28 mouse cellular contexts compared by ENCODE assay signal in the genomic region with DNA sequence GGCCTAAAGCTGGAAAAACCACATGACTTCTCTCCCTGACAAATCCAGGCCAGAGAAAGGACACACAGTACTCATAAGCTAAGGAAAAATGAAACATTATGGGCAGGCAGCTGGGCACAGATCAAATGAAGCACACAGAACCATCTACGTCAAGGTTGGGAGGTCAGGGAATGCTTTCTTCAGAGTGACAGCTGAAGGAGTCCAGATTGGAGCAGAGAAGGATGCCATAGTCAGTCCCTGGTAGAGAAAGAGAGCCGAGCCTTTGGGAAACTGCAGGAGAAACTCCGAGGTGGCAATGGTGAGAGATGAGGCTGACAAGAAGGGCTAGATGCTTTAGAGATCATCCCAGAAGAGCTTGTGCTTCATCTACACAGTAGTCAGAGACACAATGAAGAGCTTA.
DNase-seq lines count a peak whose midpoint lies in the region; ATAC-seq and TF ChIP-seq lines count a peak whose summit lies in the region.
"Had no signal": no experiment of that assay in that cellular context is flagged by ENCODE, and none has a peak within 500 bp of the region (broad histone marks: within the 10 kb centered on the region; RNA-seq: fewer than 3 reads in every experiment).

No protein-coding gene starts in this region.

- no peak overlapping the region for H3K4me2 ChIP-seq in heart, embryonic 16.5 days (ENCODE audit: low read depth, low read length)
- H3K4me2 ChIP-seq in myocyte (ENCODE audit: low read depth): peak overlapping the region; percentile 9
- no peak overlapping the region for H3K4me2 ChIP-seq in hindbrain, embryonic 11.5 days (replicated peaks; ENCODE audit: low read depth, low read length)
- H3K4me2 ChIP-seq: forebrain, embryonic 13.5 days; hindbrain, embryonic 12.5 days; intestine, embryonic 15.5 days; limb, embryonic 12.5 days; liver, embryonic 15.5 days; lung, embryonic 15.5 days; midbrain, embryonic 12.5 days; neural tube, embryonic 13.5 days had no signal

- DNase-seq in heart, embryonic 10.5 days (ENCODE audit: low spot score): no peak
- DNase-seq in heart, postnatal 25 days (ENCODE audit: low spot score): no peak
- DNase-seq in heart, postnatal 10 days: no peak
- peak; percentile 13 for DNase-seq in lung, postnatal 10 days
- no peak for DNase-seq in hindbrain, embryonic 11.5 days (ENCODE audit: low spot score)
- DNase-seq: cerebellum, adult 8-10 months; cerebellum, postnatal 36 days; gastrocnemius, postnatal 36 days; heart, postnatal 14 days; kidney, adult 2 months; kidney, postnatal 36 days; thymus, adult 2 months; thymus, postnatal 36 days had no signal

- no peak overlapping the region for H3ac ChIP-seq in myocyte (ENCODE audit: control insufficient read depth, insufficient read length)

- no peaks in the 10 kb centered on the region for H3K9me3 ChIP-seq in heart, embryonic 10.5 days
- H3K9me3 ChIP-seq in heart, embryonic 16.5 days (replicated peaks; ENCODE audit: control insufficient read depth, low read length): no peaks in the 10 kb centered on the region
- H3K9me3 ChIP-seq in hindbrain, embryonic 11.5 days (ENCODE audit: control insufficient read depth, low read length): no peaks in the 10 kb centered on the region
- H3K9me3 ChIP-seq: forebrain, embryonic 13.5 days; hindbrain, embryonic 12.5 days; intestine, embryonic 15.5 days; limb, embryonic 12.5 days; liver, embryonic 15.5 days; lung, embryonic 15.5 days; midbrain, embryonic 12.5 days; neural tube, embryonic 13.5 days had no signal

- no peaks in the 10 kb centered on the region for H3K27me3 ChIP-seq in heart, embryonic 10.5 days (ENCODE audit: insufficient read depth, poor library complexity, severe bottlenecking)
- H3K27me3 ChIP-seq in heart, embryonic 16.5 days (ENCODE audit: control insufficient read depth, insufficient read depth, low read length): no peaks in the 10 kb centered on the region
- peaks cover 6% of the 10 kb centered on the region for H3K27me3 ChIP-seq in myocyte (ENCODE audit: control insufficient read depth, insufficient read depth, insufficient read length)
- H3K27me3 ChIP-seq in hindbrain, embryonic 11.5 days (ENCODE audit: control insufficient read depth, insufficient read depth, low read length): no peaks in the 10 kb centered on the region
- H3K27me3 ChIP-seq: forebrain, embryonic 13.5 days; hindbrain, embryonic 12.5 days; intestine, embryonic 15.5 days; limb, embryonic 12.5 days; liver, embryonic 15.5 days; lung, embryonic 15.5 days; midbrain, embryonic 12.5 days; neural tube, embryonic 13.5 days; Patski had no signal

- H3K27ac ChIP-seq in heart, embryonic 10.5 days: peak overlapping the region; percentile 29; the same call in 1 of the 2 replicates
- H3K27ac ChIP-seq in heart, embryonic 16.5 days (ENCODE audit: low read length): peak overlapping the region; percentile 65
- no peak overlapping the region for H3K27ac ChIP-seq in hindbrain, embryonic 11.5 days (ENCODE audit: low read depth, low read length)
- H3K27ac ChIP-seq: forebrain, embryonic 13.5 days; hindbrain, embryonic 12.5 days; hindbrain, postnatal 0 days; intestine, embryonic 15.5 days; layer of hippocampus, adult 2 months; left cerebral cortex, adult 2 months; limb, embryonic 12.5 days; liver, embryonic 15.5 days; lung, embryonic 15.5 days; midbrain, embryonic 12.5 days; neural tube, embryonic 13.5 days had no signal

- peaks cover 9% of the 10 kb centered on the region; the same call in 1 of the 2 replicates for H3K4me1 ChIP-seq in heart, embryonic 10.5 days
- peaks cover 10% of the 10 kb centered on the region; the same call in 1 of the 2 replicates for H3K4me1 ChIP-seq in heart, embryonic 16.5 days (ENCODE audit: control insufficient read depth, insufficient read depth, low read length)
- H3K4me1 ChIP-seq in hindbrain, embryonic 11.5 days (replicated peaks; ENCODE audit: control insufficient read depth, insufficient read depth, low read length): no peaks in the 10 kb centered on the region
- H3K4me1 ChIP-seq: forebrain, embryonic 13.5 days; hindbrain, embryonic 12.5 days; intestine, embryonic 15.5 days; limb, embryonic 12.5 days; liver, embryonic 15.5 days; lung, embryonic 15.5 days; midbrain, embryonic 12.5 days; neural tube, embryonic 13.5 days had no signal

- no peak for ATAC-seq in heart, embryonic 16.5 days (replicated peaks; ENCODE audit: extremely low read depth, insufficient read depth, low FRiP score)
- no peak for ATAC-seq in hindbrain, embryonic 11.5 days (ENCODE audit: low FRiP score)
- ATAC-seq: forebrain, embryonic 13.5 days; hindbrain, postnatal 0 days; intestine, embryonic 15.5 days; Patski had no signal

- peaks cover 6% of the 10 kb centered on the region; the same call in 1 of the 2 replicates for H3K36me3 ChIP-seq in heart, embryonic 10.5 days
- no peaks in the 10 kb centered on the region for H3K36me3 ChIP-seq in heart, embryonic 16.5 days (ENCODE audit: control insufficient read depth, insufficient read depth)
- no peaks in the 10 kb centered on the region for H3K36me3 ChIP-seq in myocyte (ENCODE audit: control insufficient read depth, insufficient read depth)
- no peaks in the 10 kb centered on the region for H3K36me3 ChIP-seq in hindbrain, embryonic 11.5 days (ENCODE audit: control insufficient read depth, insufficient read depth, low read length)
- H3K36me3 ChIP-seq: hindbrain, embryonic 12.5 days; intestine, embryonic 15.5 days; limb, embryonic 12.5 days; liver, embryonic 15.5 days; lung, embryonic 15.5 days; midbrain, embryonic 12.5 days; neural tube, embryonic 13.5 days had no signal

- no peak for TF ChIP-seq POLR2A in myocyte (IDR thresholded peaks at IDR 0.05; ENCODE audit: insufficient read length, low read depth)

- H3K9ac ChIP-seq in heart, embryonic 16.5 days (ENCODE audit: low read length): peak overlapping the region; percentile 5; the same call in 1 of the 2 replicates
- no peak overlapping the region for H3K9ac ChIP-seq in hindbrain, embryonic 11.5 days (ENCODE audit: low read depth, low read length)
- H3K9ac ChIP-seq: forebrain, embryonic 13.5 days; hindbrain, embryonic 12.5 days; intestine, embryonic 15.5 days; limb, embryonic 12.5 days; liver, embryonic 15.5 days; lung, embryonic 15.5 days; midbrain, embryonic 12.5 days; neural tube, embryonic 13.5 days had no signal

- no peaks in the 10 kb centered on the region for H3K79me2 ChIP-seq in myocyte (ENCODE audit: control insufficient read depth, insufficient read depth)

- WGBS in heart, embryonic 10.5 days: 58% methylated on average over 3 of the region's 3 CpGs
- 36% methylated on average over 3 of the region's 3 CpGs for WGBS in heart, embryonic 16.5 days
- WGBS in hindbrain, embryonic 11.5 days: 80% methylated on average over 3 of the region's 3 CpGs

- H3K4me3 ChIP-seq in heart, embryonic 10.5 days: no peak overlapping the region
- no peak overlapping the region for H3K4me3 ChIP-seq in heart, embryonic 16.5 days (ENCODE audit: low read length)
- no peak overlapping the region for H3K4me3 ChIP-seq in myocyte
- H3K4me3 ChIP-seq in hindbrain, embryonic 11.5 days (ENCODE audit: low read depth, low read length): no peak overlapping the region
- H3K4me3 ChIP-seq: forebrain, embryonic 13.5 days; hindbrain, embryonic 12.5 days; intestine, embryonic 15.5 days; layer of hippocampus, adult 2 months; left cerebral cortex, adult 2 months; limb, embryonic 12.5 days; liver, embryonic 15.5 days; lung, embryonic 15.5 days; megakaryocyte, embryonic 14.5 days; midbrain, embryonic 12.5 days; neural tube, embryonic 13.5 days had no signal

- intact Hi-C loops in heart, postnatal 25 days (cut with DNase I): no loop called here
- intact Hi-C loops in heart, postnatal 10 days (cut with DNase I): no loop called here

TF ChIP-seq in myocyte, 11 proteins besides CTCF, POLR2A, EP300 and RAD21:
- no peak for TF ChIP-seq MAX (IDR thresholded peaks at IDR 0.05; ENCODE audit: low read depth)
- TF ChIP-seq MYOG (IDR thresholded peaks at IDR 0.05; ENCODE audit: control insufficient read depth in 1 of 3, insufficient read depth in 1 of 3, insufficient read length in 2 of 3, low read depth in 2 of 3): no peak
- no peak for TF ChIP-seq TCF3 (IDR thresholded peaks at IDR 0.05; ENCODE audit: insufficient read length, low read depth)
- TF ChIP-seq POLR2AphosphoS2 (IDR thresholded peaks at IDR 0.05; ENCODE audit: insufficient read length, low read depth): no peak
- TF ChIP-seq E2F4 (IDR thresholded peaks at IDR 0.05; ENCODE audit: insufficient read depth): no peak
- TF ChIP-seq MYOD1 (IDR thresholded peaks at IDR 0.05; ENCODE audit: control insufficient read depth in 1 of 3, insufficient read length in 2 of 3, low read depth in 2 of 3): no peak
- TF ChIP-seq SRF (IDR thresholded peaks at IDR 0.05; ENCODE audit: control insufficient read depth, insufficient read length, low read depth): no peak
- TF ChIP-seq TCF12 (IDR thresholded peaks at IDR 0.05; ENCODE audit: insufficient read depth, poor library complexity, severe bottlenecking): no peak
- TF ChIP-seq USF1 (IDR thresholded peaks at IDR 0.05; ENCODE audit: low read depth): no peak
- TF ChIP-seq REST (IDR thresholded peaks at IDR 0.05; ENCODE audit: insufficient read depth, insufficient read length): no peak
- no peak for TF ChIP-seq CEBPB (IDR thresholded peaks at IDR 0.05; ENCODE audit: insufficient read depth, poor library complexity, severe bottlenecking)
TF ChIP-seq in myocyte: peak in this region for 0.
